Mouse (Mus musculus): Measurements from ENCODE around the gene Piezo1.

Gene Piezo1

DNA sequence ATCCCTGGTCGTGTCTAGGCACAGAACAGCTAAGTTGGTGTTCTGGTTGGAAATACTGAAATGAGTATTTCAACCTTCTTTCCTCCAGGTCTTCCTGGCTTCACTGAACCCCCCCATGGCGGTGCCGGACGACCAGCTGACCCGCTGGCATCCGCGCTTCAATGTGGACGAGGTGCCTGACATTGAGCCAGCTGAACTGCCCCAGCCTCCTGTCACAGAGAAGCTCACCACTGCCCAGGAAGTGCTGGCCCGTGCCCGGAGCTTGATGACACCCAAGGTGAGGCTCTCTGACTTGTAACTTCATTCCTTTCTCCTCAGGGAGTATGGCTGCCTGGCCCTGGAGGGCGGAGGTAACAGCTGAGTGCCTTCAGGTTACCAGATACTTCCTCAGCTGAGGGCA lies 20.0 kb upstream of the Piezo1 start:
- intact Hi-C loops (cut with DNase I) = no loop called here

DNA sequence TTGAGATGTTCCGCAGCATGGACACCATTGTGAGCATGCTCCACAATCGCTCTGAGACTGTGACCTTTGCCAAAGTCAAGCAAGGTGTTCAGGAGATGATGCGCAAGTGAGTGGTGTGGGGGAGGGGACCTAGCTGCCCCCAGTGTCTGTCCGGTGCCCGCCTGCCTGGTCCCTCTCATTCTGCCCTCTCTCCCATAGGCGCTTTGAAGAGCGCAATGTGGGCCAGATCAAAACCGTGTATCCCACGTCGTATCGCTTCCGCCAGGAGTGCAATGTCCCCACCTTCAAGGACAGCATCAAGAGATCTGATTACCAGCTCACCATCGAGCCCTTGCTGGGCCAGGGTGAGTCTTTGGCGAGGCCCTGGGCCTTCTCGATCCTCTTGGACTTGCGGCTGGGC lies 18.9 kb upstream of the Piezo1 start:
- intact Hi-C loops (cut with DNase I) = loop anchor here (5.0 kb wide), 1 partner anchor 42 kb away; the partner anchor contains the start of genes Galns and Trappc2l

DNA sequence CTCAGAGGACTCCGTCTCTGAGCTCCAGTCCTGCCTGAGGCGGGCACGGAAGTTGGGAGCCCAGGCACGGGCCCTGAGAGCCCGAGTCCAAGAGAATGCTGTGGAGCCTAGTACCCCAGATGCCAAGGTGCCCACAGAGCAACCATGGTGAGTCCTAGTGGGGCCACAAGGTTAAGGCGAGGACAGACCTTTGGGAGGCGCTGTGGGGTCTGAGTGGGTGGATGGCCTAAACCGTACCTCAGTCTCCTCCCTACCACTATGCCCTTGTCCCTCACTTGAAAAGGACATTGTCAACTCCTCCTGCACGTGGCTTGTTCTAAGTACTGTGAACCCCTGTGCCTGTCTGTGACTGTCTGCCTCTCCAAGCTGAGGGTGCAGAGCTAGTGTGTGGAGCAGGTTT lies 18.2 kb upstream of the Piezo1 start:
- intact Hi-C loops (cut with DNase I) = loop anchor here (5.0 kb wide), 1 partner anchor 43 kb away; the partner anchor contains the start of genes Galns and Trappc2l

DNA sequence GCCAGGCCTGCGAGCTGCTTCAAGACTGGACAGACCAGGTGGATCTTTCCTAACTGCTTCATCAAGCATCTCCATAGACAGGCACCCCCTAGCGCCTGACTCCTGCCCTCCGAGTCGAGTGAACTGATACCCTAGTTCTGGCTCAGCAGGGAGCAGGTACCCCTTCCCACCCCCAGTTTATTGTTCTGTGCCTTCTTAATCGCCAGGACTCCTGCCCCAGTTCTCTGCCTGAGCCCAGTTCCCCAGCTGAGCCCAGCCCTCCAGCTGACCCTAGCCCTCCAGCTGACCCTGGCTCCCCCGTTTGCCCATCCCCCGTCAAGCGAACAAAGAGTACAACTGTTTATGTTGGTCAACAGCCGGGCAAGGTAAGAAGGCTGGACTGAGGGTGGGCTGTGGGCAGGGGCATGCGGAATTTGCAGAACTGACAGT lies 17.8 kb upstream of the Piezo1 start:
- intact Hi-C loops (cut with DNase I) = loop anchor here (5.0 kb wide), 1 partner anchor 43 kb away; the partner anchor contains the start of genes Galns and Trappc2l

DNA sequence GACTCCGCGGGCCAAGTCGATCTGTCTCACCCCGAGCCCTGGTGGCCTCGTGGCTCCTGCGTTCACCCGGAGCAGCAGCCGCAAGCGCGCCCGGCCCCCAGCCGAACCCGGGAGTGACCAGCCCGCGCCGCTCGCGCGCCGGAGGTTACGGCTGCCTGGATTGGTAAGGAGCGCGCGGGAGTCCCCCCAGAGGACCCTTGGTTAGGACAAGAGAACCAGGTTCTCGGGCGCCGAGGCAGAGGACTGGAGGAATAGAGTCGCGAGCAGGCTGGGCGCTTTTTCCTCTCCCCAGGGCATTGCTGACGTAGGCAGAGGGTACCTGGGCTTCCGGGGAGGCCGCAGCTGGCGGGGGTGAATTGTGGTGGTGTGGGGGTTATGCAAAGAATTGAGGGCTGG lies 17.0 kb upstream of the Piezo1 start:
- intact Hi-C loops (cut with DNase I) = loop anchor here (5.0 kb wide), 1 partner anchor 44 kb away; the partner anchor contains the start of genes Galns and Trappc2l

DNA sequence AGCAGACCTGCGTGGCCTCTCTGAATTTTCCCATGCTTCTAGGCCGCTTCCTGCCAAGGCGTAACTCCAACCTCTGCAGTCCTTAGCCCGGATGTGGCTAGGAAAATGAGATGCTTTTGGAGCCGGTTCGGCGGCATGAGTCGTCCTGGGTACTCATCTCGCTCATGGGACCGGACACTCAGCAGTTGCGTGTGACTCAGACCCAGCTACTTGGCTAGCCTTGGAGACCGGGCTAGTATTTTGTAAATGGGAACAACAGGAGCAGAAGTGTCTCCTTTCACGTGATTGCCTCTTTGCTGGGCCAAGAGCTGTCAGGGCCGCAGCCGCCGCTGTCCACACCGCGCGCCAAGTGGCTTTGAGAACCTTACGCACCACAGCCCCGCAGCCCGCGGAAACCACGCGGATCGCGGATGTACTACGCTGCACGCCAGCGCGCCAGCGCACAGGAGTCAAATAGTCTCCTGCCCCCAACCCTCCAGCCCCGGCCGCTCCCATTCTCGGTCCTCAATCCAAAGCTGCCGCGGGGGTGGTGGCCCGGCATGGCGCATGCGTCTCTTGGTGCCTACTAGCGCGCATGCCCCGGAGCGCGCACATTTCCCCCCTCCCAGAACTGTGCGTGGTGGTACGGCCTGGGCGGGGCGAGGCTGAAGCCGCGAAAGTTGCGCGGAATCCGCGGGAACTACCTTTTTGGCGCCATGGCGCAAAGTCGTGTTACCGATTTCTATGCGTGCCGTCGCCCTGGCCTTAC lies 16.4 kb upstream of the Piezo1 start, which contains the start of gene Cdt1:
Cdt1 (plus strand) TSS at position 655 of the 748 bp plus-strand sequence.
- intact Hi-C loops (cut with DNase I) = loop anchor here (5.0 kb wide), 1 partner anchor 45 kb away; the partner anchor contains the start of genes Galns and Trappc2l

DNA sequence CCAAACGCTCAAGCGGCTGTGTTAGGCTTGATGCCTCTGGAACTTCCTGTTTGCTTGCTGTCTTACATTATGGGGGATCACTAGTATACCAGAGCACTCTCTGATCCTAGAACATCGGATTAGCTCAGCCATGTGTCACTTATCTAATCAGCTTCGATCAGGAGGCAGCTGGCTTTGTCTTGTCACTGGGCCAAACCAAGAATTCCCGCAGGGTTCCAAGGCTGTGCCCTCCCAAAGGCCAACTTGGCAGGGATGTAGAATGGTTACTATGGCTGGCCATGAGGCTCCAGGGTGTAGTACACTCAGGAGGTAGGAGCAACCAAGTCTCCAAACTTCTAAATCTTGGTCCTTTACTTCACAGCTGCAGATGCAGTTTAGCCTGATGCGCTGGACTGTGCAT lies 15.6 kb upstream of the Piezo1 start:
- intact Hi-C loops (cut with DNase I) = loop anchor here (5.0 kb wide), 1 partner anchor 46 kb away; the partner anchor contains the start of genes Galns and Trappc2l

DNA sequence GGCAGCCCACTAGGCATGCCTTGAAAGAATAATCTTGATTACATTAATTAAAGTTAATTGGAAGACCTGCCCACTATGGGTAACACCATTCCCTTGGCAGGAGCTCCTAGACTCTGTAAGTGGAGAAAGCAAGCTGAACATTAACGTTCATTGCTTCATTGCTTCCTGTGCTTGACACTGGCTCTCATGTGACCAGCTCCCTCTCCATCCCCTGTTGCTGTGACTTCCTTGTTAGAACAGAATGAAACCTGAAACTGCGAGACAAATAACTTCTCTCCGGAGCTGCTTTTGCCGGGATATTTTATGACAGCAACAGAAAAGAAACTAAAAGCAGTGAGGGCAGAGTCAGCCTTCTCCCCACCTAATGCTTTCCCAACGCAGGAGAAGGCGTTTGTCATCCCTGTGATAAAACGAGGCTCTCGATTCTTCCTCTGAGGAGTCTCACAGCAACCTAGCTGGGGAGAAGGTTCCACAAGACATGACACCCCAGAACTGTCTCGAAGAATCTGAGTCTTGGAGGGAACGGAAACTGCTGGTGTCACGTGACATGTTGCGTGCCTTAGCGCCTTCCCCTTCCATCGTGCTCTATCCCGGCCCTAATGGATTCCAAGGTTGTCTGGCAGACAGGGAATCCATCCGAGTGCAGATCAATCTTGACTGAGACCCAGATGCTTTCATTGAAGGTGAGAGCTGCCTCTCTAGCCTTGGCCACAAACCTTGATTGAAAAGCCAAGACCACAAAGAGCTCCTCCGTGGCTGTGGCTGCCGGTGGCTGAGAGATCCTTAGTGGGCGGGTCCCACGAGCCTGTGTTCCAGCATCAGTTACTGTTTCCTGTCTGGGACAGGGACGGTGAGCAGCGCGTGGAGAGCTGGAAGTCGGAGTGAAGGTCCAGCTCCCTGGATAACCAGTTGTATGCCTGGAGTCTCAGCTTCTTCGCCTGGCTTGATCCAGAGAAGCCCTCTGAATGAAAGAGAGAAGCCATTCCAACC lies 13.5 kb upstream of the Piezo1 start:
- intact Hi-C loops (cut with DNase I) = loop anchor here (5.0 kb wide), 1 partner anchor 48 kb away; the partner anchor contains the start of genes Galns and Trappc2l

DNA sequence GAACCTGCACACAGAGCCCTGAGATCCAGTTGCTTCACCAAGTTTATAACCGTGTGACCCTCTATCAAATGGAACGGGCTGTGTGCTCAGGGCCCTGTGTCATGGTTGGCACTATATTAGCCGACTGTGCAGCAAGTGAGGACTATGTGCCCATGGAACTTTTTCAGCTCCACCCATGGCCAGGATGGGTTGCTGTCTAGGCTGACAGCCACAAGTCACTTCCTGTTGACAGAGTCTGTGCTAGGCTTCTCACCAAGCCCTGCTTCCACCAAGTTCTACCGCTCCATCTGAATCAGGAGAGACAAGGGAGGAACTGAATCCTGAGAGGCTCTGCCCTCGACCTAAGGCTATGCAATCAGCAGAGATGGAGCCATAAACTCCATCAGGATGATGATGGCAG lies 10.1 kb upstream of the Piezo1 start:
- intact Hi-C loops (cut with DNase I) = no loop called here

DNA sequence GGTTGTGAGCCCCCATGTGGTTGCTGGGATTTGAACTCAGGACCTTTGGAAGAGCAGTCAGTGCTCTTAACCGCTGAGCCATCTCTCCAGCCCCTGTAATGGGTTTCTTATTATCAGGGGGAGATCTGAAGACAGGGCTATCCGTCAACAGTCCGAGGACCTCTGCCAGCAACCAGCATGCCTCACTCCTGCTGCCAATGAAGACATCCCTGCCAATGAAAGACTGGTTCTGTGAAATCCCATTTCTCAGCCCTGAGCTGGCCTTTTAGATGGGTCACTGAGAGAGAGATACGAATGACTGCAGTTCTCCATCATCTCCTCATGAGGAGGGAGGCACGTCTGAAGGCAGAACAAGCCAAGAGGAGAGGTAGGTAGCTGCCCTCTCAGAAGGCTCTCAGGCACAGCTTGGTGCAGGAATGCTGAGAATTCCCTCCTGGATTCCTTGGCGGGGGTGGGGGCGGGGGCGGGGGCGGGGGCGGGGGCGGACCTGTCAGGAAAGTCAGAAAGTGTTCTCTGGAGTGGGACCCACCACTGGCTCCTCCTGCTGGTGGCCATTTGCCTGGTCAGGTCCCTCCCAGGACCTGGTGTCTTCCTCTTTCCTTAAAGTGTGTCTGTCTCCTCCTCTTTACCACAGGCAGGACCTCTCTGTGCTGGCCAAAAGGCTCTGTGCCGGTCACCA lies 7.7 kb upstream of the Piezo1 start:
- intact Hi-C loops (cut with DNase I) = no loop called here

DNA sequence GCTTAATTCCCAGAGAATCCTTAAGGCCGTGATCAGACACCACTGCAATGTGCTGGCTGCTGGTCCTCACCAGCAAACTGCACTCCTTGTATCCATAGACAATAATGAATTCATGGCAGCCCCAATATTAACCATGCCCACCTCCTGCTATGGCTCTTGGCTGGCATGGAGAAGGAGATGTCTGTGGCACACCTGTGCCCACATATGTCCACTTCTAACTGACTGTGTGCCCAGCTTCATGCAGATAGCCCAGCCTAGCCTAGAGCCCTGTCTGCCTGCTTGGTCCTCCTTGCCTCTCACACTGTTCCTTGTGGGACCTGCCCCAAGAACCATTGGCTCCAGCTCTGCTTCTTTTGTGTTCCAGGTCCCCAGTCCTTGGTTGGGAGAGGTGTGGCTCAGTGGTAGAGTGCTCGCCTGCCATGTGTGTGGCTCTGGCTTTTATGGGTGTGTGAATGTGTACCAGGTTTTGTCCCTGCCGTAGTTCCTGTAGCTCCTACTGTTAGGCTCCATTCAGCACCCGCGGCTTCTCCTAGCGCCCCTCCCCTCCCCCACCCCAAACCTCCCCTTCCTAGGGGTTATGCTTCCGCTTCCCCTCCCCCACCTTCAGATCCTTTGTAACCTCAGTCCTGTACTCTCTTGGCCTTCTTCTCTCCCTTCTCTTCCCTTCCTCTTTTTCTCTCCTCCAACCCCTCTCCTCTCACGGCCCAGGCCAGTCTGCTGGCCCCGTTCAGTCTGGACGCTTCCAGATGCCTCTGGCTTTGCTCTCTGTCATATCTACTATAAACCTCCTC lies 6.3 kb upstream of the Piezo1 start:
- intact Hi-C loops (cut with DNase I) = no loop called here

DNA sequence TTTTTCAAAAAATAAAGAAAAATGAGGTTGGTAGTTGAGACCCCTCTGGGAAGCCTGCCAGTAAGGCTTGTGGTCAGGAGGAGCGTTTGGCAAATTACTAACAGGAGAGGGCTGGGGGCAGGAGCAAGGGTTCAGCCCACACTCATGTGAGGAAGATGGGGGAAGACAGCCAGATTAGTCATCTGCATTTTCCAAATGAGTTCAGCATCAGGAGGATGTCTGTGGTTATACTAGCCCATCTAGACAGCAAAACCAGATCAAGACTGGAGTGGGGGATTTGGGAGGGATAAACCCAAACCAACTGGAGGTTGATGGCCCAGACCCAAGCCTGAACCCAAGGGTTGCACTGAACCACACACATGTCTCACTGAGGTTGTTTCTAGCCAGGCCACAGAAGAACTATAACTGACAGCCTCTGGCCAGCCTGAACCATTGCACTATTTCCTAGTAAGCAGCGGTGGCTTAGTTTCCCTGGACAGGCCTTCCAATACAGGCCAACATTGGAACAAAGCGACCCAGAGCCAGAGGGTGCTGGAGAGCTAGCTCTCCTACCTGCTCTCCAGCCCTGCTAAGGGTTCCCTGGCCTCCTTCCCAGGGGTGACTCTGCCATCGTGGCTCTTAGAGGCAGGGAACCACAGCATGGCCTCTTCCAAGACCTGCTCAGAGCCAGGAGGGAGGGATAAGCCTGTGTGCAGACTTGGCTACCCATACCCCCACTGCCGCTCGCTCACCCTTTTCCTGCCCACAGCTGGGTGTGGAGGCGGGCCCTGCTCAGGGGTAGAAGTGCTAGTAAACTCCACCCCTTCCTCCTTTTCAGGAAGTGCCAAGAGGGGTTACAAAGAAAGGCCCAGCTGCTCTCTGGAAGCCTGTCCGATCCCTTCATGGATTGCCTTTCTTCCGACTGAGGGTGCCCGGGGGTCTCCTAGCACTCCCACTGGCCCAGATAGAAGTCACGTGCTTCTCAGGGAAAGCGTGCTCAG lies 5.2 kb upstream of the Piezo1 start:
- intact Hi-C loops (cut with DNase I) = no loop called here

DNA sequence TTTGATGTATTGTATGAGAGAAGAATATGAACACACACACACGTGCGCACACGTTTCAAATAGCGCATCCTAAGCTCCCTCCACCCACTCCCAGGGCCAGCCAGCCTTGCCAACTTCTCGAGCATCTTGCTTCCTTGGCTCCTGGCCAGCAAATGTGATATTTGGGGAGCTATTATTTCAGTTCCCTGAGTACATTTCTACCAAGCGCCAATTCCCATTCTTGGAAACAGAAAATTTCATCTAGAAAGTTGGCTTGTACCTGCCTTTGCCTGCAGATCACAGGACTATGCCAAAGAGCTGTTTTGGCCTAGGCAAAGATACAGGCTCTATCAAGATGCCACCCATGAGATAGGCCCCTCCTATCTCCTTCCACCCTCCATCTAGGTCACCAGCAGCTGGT lies 3.7 kb upstream of the Piezo1 start:
- intact Hi-C loops (cut with DNase I) = no loop called here

DNA sequence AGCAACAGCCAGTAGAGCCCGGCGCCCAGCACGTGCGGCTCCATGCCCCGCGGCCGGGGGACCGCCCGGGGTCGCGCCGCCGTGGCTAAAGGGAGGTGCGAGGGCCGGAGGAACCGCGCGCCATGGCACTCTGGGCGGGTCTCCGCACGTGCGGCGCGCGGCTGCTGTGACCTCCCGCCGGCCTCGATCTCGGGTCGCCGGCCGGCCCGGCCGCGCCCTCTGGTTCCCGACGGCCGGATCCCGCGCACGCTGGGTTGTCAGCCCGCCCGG lies 199 bp downstream of the Piezo1 start:
- intact Hi-C loops (cut with DNase I) = loop anchor here (1.0 kb wide), 1 partner anchor 50 kb away; no protein-coding TSS in a partner anchor

DNA sequence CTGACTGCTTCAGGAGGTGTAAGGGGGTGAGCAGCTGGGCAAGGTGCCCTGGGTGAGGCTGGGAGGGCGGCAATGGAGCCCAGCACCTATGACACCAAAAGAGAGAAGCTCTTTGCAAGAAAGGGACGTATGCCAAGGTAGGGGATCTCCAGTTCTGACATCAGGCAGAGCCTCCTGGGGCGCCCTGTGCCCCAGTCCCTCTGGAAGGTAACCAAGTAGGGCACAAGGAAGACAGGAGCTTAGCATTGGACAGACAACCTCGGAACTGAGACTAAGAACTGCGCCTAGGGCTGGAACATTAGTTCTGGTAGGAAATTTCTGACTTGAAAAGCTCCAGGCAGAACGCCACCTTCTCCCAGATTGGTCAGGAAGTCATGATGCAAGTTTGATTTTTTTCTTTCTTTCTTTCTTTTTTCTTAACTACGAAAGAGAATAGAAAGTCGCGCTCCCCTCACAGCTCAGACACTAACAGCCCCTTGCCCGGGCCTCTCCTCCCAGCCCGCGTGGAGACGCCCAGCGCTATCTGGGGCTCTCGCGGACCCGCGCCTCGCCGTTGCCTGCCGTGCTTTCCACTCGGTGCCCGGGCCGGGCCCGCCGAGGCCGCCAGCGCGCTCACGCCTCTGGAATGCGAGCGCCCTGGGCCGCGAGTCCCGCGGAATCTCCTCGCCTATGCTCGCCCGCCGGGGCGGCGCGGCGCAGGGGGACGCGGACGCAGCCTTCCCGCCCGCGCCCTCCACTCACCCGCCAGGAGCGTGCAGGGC lies 715 bp downstream of the Piezo1 start:
- intact Hi-C loops (cut with DNase I) = no loop called here

DNA sequence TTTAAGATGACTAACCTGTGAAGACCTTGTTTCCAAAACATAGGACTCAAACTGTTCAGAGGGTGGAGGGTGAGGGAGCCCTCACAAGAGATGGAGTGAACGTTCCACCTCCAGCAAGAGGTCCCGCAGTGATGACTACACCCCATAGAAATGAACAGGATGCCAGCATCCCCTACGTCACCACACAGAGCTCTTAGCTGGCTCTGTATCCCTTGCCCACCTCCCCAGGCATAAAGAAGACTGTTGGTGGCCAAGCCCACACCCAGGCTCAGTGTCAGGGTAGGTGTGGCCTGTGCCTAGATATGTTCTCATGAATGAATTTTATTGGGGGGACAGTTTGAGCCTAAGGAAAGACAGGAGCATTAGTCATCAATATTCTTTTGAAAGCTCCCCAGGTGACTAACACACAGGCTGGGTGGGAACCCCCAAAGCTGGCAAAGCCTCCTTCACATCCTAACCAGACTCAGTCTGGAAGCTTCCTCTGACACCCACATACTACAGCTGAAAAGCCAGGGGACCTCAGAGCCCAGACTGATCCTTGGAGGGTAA lies 2.2 kb downstream of the Piezo1 start:
- intact Hi-C loops (cut with DNase I) = no loop called here

DNA sequence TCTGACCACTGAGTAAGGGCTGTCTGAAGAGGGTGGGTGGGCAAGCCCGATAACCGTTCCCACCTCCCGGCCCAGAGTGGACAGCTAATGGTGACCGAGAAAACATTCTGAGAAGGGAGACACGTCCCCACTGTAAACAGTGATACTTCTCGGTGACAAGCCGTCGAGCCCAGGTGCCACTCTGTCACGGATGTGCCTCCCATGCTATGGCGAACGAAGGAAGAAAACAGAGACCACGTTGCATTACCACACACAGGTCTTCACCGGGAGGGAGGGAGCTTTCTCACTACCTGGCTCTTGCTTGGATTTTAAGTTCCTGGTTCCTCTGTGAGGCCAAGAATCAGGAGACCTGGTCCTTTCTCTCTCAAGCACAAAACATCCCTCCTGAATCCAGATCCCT lies 2.8 kb downstream of the Piezo1 start:
- intact Hi-C loops (cut with DNase I) = no loop called here

DNA sequence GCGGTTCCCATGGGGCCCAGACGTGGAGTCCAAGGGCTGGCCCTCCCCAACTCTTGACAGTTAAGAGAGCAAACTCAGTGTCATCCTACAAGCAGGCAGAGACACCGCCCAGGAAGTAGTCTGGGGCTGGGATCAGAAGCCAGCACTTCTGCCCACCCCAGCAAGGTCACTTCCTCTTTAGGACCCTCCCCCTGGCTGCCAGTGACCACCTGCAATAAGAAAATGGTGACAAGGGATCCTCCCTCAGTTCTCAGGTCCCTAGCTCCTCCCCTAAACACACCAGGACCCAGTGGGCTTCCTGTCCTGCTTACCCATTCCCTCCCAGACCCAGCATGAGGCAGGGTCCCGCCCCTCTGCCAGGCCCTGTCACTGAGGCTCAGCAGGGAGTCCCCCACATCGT lies 3.3 kb downstream of the Piezo1 start:
- intact Hi-C loops (cut with DNase I) = no loop called here

Measured in adrenal gland (tissue).